Mouse (Mus musculus) thymus, adult 2 months (tissue): ENCODE data around the gene Zdhhc4. TPM values are rescaled to one million over a fixed set of nuclear protein-coding genes. Genes with fewer than 3 reads are reported as not detected.

ENCODE experiments used
- DNase-seq: peaks from one replicate; pipeline ENCODE4 v3.0.0; 2021
- H3K27ac ChIP-seq: fragments of 200-500 bp; 2 replicates; pipeline ENCODE4 v1.5.1; 2012; ENCODE audit warnings: low read length, control low read depth; ENCODE audit not compliant: control insufficient read depth, insufficient read depth
- H3K27me3 ChIP-seq: fragments of 200-500 bp; 2 replicates; pipeline ENCODE4 v1.6.1; 2012; ENCODE audit warnings: mild to moderate bottlenecking, low read length, moderate library complexity, mixed read lengths; ENCODE audit not compliant: control insufficient read depth, insufficient read depth
- H3K36me3 ChIP-seq: fragments of 200-500 bp; 2 replicates; pipeline ENCODE4 v1.6.1; 2012; ENCODE audit warnings: mild to moderate bottlenecking, low read length, moderate library complexity; ENCODE audit not compliant: control insufficient read depth, insufficient read depth
- H3K4me1 ChIP-seq: fragments of 200-500 bp; replicated peaks from 2 replicates; pipeline ENCODE4 v1.6.1; 2012; ENCODE audit warnings: low read length; ENCODE audit not compliant: control insufficient read depth, insufficient read depth
- H3K4me3 ChIP-seq: fragments of 200-500 bp; 2 replicates; pipeline ENCODE4 v1.5.1; 2012; ENCODE audit warnings: mild to moderate bottlenecking, low read length, control low read depth, moderate library complexity; ENCODE audit not compliant: control insufficient read depth, insufficient read depth
- CTCF ChIP-seq: fragments of 200-500 bp; IDR thresholded peaks from 2 replicates; pipeline ENCODE4 v1.5.1; 2012; ENCODE audit warnings: mild to moderate bottlenecking, control low read depth, low read length, moderate library complexity, borderline replicate concordance; ENCODE audit not compliant: control insufficient read depth, poor library complexity, insufficient read depth; ENCODE audit errors: extremely low read depth
- POLR2A ChIP-seq: fragments of 200-500 bp; IDR thresholded peaks from 2 replicates; pipeline ENCODE4 v1.6.1; 2012; ENCODE audit warnings: mild to moderate bottlenecking, low read length, control low read depth, moderate library complexity; ENCODE audit not compliant: control insufficient read depth, poor library complexity, insufficient read depth; ENCODE audit errors: extremely low read depth
- WGBS: fragments of 180-500 bp; shearing (Covaris S2); methylation state at CpG from one replicate; pipeline ENCODE4 v1.1.7; 2018; 5-methylcytosine and 5-hydroxymethylcytosine counted together
- polyA plus RNA-seq: library from polyadenylated mRNA; depleted of rRNA; stranded (reverse); fragments of >200 nt; gene quantifications from 2 replicates; pipeline ENCODE4 v1.2.3, GENCODE M21; 2012

Zdhhc4 gene
- polyA plus RNA-seq, 1 experiment, result 118 TPM

DNA sequence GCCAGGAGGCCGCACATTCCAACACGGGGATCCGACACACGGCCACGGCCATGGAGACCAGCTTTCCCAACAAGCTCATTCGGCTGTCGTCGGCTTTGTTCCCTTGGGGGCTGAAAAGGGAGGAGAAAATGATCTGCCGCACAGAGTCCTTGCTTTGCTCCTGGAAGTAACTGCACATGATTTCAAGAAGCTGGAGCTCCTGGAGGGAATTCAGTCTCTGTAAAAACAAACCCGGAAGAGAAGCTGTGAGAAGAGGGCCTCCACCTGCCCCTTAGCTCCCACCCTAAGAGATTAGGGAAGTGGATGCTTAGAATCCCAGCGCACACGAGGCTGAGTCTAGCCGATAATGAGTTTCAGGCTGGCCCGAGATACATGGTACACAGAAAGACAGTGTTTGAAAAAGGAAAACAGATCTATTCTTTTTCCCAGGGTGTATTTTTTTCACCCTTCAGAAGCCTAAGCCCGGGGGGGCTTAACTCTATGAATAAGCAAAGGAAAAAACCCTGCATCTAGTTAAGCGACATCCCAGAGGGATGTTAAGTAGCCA lies 14.8 kb downstream of the Zdhhc4 start:
- peaks cover 14% of the 10 kb centered on the region for H3K4me1 ChIP-seq
- 27% methylated on average over 16 of the region's 16 CpGs for WGBS
- no peak for DNase-seq
- H3K27ac ChIP-seq, result no peak overlapping the region
- TF ChIP-seq POLR2A, result no peak
- no peak for TF ChIP-seq CTCF
- peaks cover 26% of the 10 kb centered on the region for H3K36me3 ChIP-seq
- H3K27me3 ChIP-seq, result no peaks in the 10 kb centered on the region
- H3K4me3 ChIP-seq, result peak overlapping the region; percentile 94

DNA sequence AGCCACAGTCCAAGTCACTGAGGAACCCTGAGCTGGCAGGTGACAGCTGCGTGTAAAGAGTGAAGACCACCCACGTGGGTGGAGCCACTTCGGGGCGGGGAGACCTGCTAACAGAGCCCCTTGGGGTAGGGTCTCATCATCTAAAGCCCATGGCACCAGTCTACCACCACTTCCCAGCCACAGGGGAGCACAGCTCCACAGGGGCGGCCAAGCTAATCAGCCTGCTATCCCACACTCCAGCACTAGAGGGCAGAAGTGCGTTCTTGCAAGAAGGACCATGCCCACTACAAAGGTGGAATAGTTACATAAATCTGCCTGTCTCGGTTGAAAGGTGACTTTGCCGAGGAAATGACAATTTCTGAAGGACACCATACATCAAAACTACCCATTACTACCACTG lies 17.2 kb downstream of the Zdhhc4 start:
- DNase-seq, result peak; percentile 81
- H3K36me3 ChIP-seq, result peaks cover 48% of the 10 kb centered on the region
- WGBS, result 62% methylated on average over 8 of the region's 8 CpGs
- H3K4me1 ChIP-seq, result peaks cover 14% of the 10 kb centered on the region
- H3K27me3 ChIP-seq, result no peaks in the 10 kb centered on the region
- no peak for TF ChIP-seq POLR2A
- peak; percentile 83; the same call in 1 of the 2 replicates for TF ChIP-seq CTCF
- no peak overlapping the region for H3K27ac ChIP-seq
- no peak overlapping the region for H3K4me3 ChIP-seq

DNA sequence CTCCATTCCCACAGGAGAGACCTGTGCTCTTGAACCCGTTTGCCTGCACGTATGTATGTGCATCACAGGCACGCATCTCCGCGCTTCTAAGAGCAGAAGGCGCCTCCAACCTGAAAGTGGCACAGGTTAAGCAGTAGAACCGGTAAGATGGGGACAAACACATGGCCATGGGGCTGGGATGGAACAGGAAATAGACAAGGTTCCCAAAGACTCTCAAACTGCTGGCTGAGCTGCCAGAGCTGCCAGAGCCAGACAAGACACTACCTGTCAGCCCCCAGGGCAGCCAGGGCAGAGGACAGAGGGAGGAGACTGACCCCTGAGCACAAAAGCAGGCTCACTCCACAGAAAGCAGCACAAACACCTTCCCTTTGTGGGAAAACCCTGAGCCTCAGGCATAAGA lies 19.1 kb downstream of the Zdhhc4 start:
- peaks cover 61% of the 10 kb centered on the region for H3K36me3 ChIP-seq

DNA sequence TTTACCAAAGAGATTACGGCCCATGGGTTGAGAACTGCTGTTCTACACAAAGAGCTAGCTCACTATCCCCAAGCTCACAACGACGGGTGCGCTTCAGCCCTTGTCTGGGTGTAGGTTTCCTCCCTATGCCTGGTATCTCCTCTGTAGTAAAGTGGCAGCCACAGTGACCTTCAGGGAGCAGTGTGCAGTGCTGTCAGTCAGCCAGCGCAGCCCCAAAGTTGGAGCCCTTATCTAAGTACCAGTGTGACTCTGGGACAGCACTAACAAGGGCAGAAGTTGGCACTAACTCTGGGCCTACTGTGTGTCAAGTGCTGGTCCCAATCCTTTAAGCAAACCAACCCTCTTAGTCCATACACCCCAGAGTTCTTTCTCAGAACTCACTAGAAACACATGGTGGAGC lies 20.2 kb downstream of the Zdhhc4 start:
- DNase-seq, result no peak
- Histone ChIP-seq H3K27ac (no peak overlapping the region), H3K27me3 (no peaks in the 10 kb centered on the region), H3K4me1 (peaks cover 6% of the 10 kb centered on the region; the same call in 1 of the 2 replicates), H3K36me3 (peaks cover 64% of the 10 kb centered on the region), H3K4me3 (no peak overlapping the region)
- WGBS, result 95% methylated on average over 5 of the region's 5 CpGs
- no peak for TF ChIP-seq POLR2A
- TF ChIP-seq CTCF, result no peak

More for the DNA sequence above, 19.1 kb downstream of the Zdhhc4 start:
- H3K4me3 ChIP-seq, result no peak overlapping the region
- TF ChIP-seq CTCF (no peak), POLR2A (no peak)
- H3K4me1 ChIP-seq, result peaks cover 12% of the 10 kb centered on the region
- DNase-seq, result no peak
- H3K27ac ChIP-seq, result no peak overlapping the region
- 98% methylated on average over 7 of the region's 7 CpGs for WGBS
- no peaks in the 10 kb centered on the region for H3K27me3 ChIP-seq

DNA sequence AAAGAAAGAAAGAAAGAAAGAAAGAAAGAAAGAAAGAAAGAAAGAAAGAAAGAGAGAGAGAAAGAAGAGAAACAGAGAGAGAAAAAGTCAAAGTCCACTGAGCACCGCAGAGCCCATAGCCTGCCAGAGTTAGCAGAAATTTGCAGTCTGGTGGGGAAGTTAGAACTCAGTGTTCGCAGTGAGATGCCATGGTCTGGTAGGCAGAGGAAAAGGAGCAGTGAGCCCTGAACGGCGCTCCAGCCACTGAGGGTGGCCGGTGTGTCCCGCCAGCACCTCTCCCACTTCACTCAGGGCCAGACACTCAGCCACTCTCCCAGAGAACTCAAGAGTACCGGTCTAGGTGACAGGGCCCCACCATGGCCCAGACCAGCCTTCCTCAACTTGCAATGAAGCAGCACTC lies 24.8 kb downstream of the Zdhhc4 start:
- WGBS, result 97% methylated on average over 7 of the region's 7 CpGs
- no peak for TF ChIP-seq POLR2A
- TF ChIP-seq CTCF, result no peak
- no peak overlapping the region for H3K27ac ChIP-seq
- no peak for DNase-seq
- H3K4me3 ChIP-seq, result no peak overlapping the region
- no peaks in the 10 kb centered on the region for H3K27me3 ChIP-seq
- H3K4me1 ChIP-seq, result no peaks in the 10 kb centered on the region
- peaks cover 75% of the 10 kb centered on the region for H3K36me3 ChIP-seq

DNA sequence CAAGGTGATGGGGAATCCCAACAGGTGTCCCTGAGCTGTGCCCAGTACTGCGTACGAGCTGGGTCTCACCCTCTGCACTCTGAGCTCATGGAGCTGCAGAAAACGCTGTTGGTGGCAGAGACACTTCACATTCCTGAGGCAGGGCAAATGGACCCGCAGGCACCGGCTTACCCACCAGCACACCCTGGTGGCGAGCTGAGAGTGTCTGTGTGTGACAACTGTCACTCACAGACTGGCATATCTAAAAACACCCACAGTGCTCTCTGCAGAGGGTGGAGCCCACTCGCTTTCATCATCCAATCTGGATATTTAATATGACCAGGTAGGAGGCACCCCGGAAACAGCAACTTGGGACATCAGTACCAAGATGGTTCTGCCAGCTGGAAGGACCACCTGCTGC lies 27.8 kb downstream of the Zdhhc4 start:
- 86% methylated on average over 8 of the region's 8 CpGs for WGBS
- H3K27ac ChIP-seq, result no peak overlapping the region

DNA sequence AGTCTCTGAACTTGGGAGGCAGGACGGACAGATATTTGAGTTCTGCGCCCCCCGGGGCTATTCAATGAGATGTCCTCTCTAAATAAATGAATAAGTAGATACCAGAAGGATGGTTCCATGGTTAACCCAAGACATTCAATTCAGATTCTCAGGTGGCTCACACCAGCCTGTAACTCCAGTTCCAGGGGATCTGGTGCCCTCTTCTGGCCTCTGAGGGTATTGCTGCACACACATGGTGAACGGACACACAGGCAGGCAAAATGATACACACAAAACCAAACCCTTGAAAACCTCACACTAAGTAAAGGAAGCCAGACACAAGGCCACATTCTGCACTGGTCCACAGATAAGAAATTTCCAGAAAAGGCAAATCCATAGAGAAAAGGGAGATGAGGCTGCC lies 29.4 kb downstream of the Zdhhc4 start:
- Histone ChIP-seq H3K27ac (no peak overlapping the region), H3K36me3 (peaks cover 40% of the 10 kb centered on the region), H3K4me3 (no peak overlapping the region), H3K4me1 (no peaks in the 10 kb centered on the region), H3K27me3 (no peaks in the 10 kb centered on the region)
- no peak for TF ChIP-seq POLR2A
- TF ChIP-seq CTCF, result peak; percentile 29; the same call in 1 of the 2 replicates
- WGBS, result 91% methylated on average over 4 of the region's 4 CpGs
- DNase-seq, result peak; percentile 65

More for the DNA sequence above, 27.8 kb downstream of the Zdhhc4 start:
- H3K27me3 ChIP-seq, result no peaks in the 10 kb centered on the region
- no peak for DNase-seq
- H3K4me1 ChIP-seq, result no peaks in the 10 kb centered on the region
- peak; percentile 50; the same call in 1 of the 2 replicates for TF ChIP-seq CTCF
- no peak for TF ChIP-seq POLR2A
- no peak overlapping the region for H3K4me3 ChIP-seq
- H3K36me3 ChIP-seq, result peaks cover 46% of the 10 kb centered on the region
